Mouse (Mus musculus): ENCODE measurements around the gene Olfr700. TPM values are rescaled to one million over a fixed set of nuclear protein-coding genes. Genes with fewer than 3 reads are reported as not detected.

The Olfr700 gene
- polyA plus RNA-seq, 1 experiment from 2014 or later: not detected

GRCm38 (mm10) chr7:106758800-106759199, 49.8 kb downstream of the Olfr700 start:
- Histone ChIP-seq H3K4me2 (ENCODE audit: low read length) (no peak overlapping the region), H3K36me3 (ENCODE audit: control insufficient read depth, insufficient read depth, low read length) (no peaks in the 10 kb centered on the region), H3K27me3 (ENCODE audit: control insufficient read depth, insufficient read depth, low read depth, low read length) (no peaks in the 10 kb centered on the region), H3K4me1 (ENCODE audit: control insufficient read depth, insufficient read depth, low read length) (no peaks in the 10 kb centered on the region), H3K9ac (ENCODE audit: low read depth, low read length) (no peak overlapping the region), H3K4me3 (ENCODE audit: low read depth, low read length) (no peak overlapping the region), H3K27ac (ENCODE audit: low read length) (no peak overlapping the region), H3K9me3 (replicated peaks; ENCODE audit: control insufficient read depth, low read length, poor library complexity, severe bottlenecking) (peaks cover 2% of the 10 kb centered on the region; the same call in 1 of the 2 replicates)
- WGBS: 89% methylated on average over 2 of the region's 2 CpGs
- no peak for ATAC-seq

Other genes with a start within 250 kb of the Olfr700 start
- not detected in 2 replicates for gene Olfr693, start 128.2 kb downstream of the Olfr700 start, polyA plus RNA-seq (2015; fragmentation: Nextera tagmentation; extraction: Ambion mirVana)
- not detected in 2 replicates for gene Olfr694, start 117.0 kb downstream of the Olfr700 start, polyA plus RNA-seq (2015; fragmentation: Nextera tagmentation; extraction: Ambion mirVana)
- gene Olfr695, start 92.4 kb downstream of the Olfr700 start, polyA plus RNA-seq (2015; fragmentation: Nextera tagmentation; extraction: Ambion mirVana): not detected in 2 replicates
- not detected in 2 replicates for gene Olfr697, start 66.4 kb downstream of the Olfr700 start, polyA plus RNA-seq (2015; fragmentation: Nextera tagmentation; extraction: Ambion mirVana)
- not detected in 2 replicates for gene Olfr698, start 53.4 kb downstream of the Olfr700 start, polyA plus RNA-seq (2015; fragmentation: Nextera tagmentation; extraction: Ambion mirVana)
- not detected in 2 replicates for gene Olfr699, start 15.6 kb downstream of the Olfr700 start, polyA plus RNA-seq (2015; fragmentation: Nextera tagmentation; extraction: Ambion mirVana)
- gene Olfr701, start 5.3 kb upstream of the Olfr700 start, polyA plus RNA-seq (2015; fragmentation: Nextera tagmentation; extraction: Ambion mirVana): not detected in 2 replicates
- not detected in 2 replicates for gene Olfr702, start 25.1 kb upstream of the Olfr700 start, polyA plus RNA-seq (2015; fragmentation: Nextera tagmentation; extraction: Ambion mirVana)
- not detected in 2 replicates for gene Olfr703, start 34.5 kb upstream of the Olfr700 start, polyA plus RNA-seq (2015; fragmentation: Nextera tagmentation; extraction: Ambion mirVana)
- gene Olfr704, start 54.4 kb upstream of the Olfr700 start, polyA plus RNA-seq (2015; fragmentation: Nextera tagmentation; extraction: Ambion mirVana): not detected in 2 replicates
- gene Olfr705, start 68.1 kb upstream of the Olfr700 start, polyA plus RNA-seq (2015; fragmentation: Nextera tagmentation; extraction: Ambion mirVana): not detected in 2 replicates
- gene Olfr706, start 79.3 kb upstream of the Olfr700 start, polyA plus RNA-seq (2015; fragmentation: Nextera tagmentation; extraction: Ambion mirVana): not detected in 2 replicates
- not detected in 2 replicates for gene Olfr707, start 92.4 kb upstream of the Olfr700 start, polyA plus RNA-seq (2015; fragmentation: Nextera tagmentation; extraction: Ambion mirVana)
- not detected in 2 replicates for gene Olfr1532-ps1, start 99.2 kb upstream of the Olfr700 start, polyA plus RNA-seq (2015; fragmentation: Nextera tagmentation; extraction: Ambion mirVana)
- gene Olfr709-ps1, start 123.4 kb upstream of the Olfr700 start, polyA plus RNA-seq (2015; fragmentation: Nextera tagmentation; extraction: Ambion mirVana): not detected in 2 replicates
- not detected in 2 replicates for gene Olfr710, start 139.5 kb upstream of the Olfr700 start, polyA plus RNA-seq (2015; fragmentation: Nextera tagmentation; extraction: Ambion mirVana)
- not detected in 2 replicates for gene Olfr6, start 155.1 kb upstream of the Olfr700 start, polyA plus RNA-seq (2015; fragmentation: Nextera tagmentation; extraction: Ambion mirVana)
- gene Olfr711, start 166.6 kb upstream of the Olfr700 start, polyA plus RNA-seq (2015; fragmentation: Nextera tagmentation; extraction: Ambion mirVana): not detected in 2 replicates
- not detected in 2 replicates for gene Olfr2, start 197.2 kb upstream of the Olfr700 start, polyA plus RNA-seq (2015; fragmentation: Nextera tagmentation; extraction: Ambion mirVana)
- gene Olfr713, start 222.3 kb upstream of the Olfr700 start, polyA plus RNA-seq (2015; fragmentation: Nextera tagmentation; extraction: Ambion mirVana): not detected in 2 replicates